Mouse (Mus musculus) embryonic facial prominence, embryonic 10.5 days (tissue): ENCODE results near the gene Xxylt1. TPM values are rescaled to one million over a fixed set of nuclear protein-coding genes. Genes with fewer than 3 reads are reported as not detected.

Experiments used
- DNase-seq: peaks from one replicate; pipeline ENCODE4 v3.0.0-alpha.2; 2017; ENCODE audit warnings: low spot score
- H3K27ac ChIP-seq: fragments of 300-500 bp; sonication (generic); replicated peaks from 2 replicates; pipeline ENCODE4 v1.5.1; 2016; ENCODE audit warnings: mild to moderate bottlenecking
- H3K27me3 ChIP-seq: fragments of 300-500 bp; sonication (generic); replicated peaks from 2 replicates; pipeline ENCODE4 v1.6.1; 2016; ENCODE audit warnings: low read depth, mild to moderate bottlenecking; ENCODE audit not compliant: poor library complexity, severe bottlenecking
- H3K36me3 ChIP-seq: fragments of 300-500 bp; sonication (generic); replicated peaks from 2 replicates; pipeline ENCODE4 v1.6.1; 2016; ENCODE audit warnings: mild to moderate bottlenecking, moderate library complexity
- H3K4me1 ChIP-seq: fragments of 300-500 bp; sonication (generic); 2 replicates; pipeline ENCODE4 v1.6.1; 2016
- H3K4me3 ChIP-seq: fragments of 300-500 bp; sonication (generic); 2 replicates; pipeline ENCODE4 v1.5.1; 2016; ENCODE audit warnings: mild to moderate bottlenecking, moderate library complexity
- H3K9me3 ChIP-seq: fragments of 300-500 bp; sonication (generic); 2 replicates; pipeline ENCODE4 v1.6.1; 2016; ENCODE audit warnings: mild to moderate bottlenecking
- WGBS: fragments of 180-500 bp; shearing (Covaris S2); methylation state at CpG from one replicate; pipeline ENCODE4 v1.1.7; 2016; 5-methylcytosine and 5-hydroxymethylcytosine counted together
- polyA plus RNA-seq: library from polyadenylated mRNA; unstranded; fragments of >200 nt; fragmentation: Nextera tagmentation; extraction: Ambion mirVana; gene quantifications from 2 replicates; pipeline ENCODE4 v1.2.1, GENCODE M21; 2016

Xxylt1 gene
- polyA plus RNA-seq, 1 experiment from 2014 or later, result 14.5 TPM

GRCm38 (mm10) chr16:31035651-31036245, 45.5 kb downstream of the Xxylt1 start:
- Histone ChIP-seq H3K36me3 (no peaks in the 10 kb centered on the region), H3K9me3 (no peaks in the 10 kb centered on the region), H3K4me1 (peaks cover 29% of the 10 kb centered on the region), H3K27me3 (no peaks in the 10 kb centered on the region), H3K4me3 (no peak overlapping the region), H3K27ac (peak overlapping the region; percentile 19; the same call in 1 of the 2 replicates)
- DNase-seq, result no peak
- WGBS, result 86% methylated on average over 8 of the region's 8 CpGs

GRCm38 (mm10) chr16:31035235-31035634, 46.0 kb downstream of the Xxylt1 start:
- H3K36me3 ChIP-seq, result no peaks in the 10 kb centered on the region
- H3K4me3 ChIP-seq, result no peak overlapping the region

GRCm38 (mm10) chr16:31034051-31034450, 47.2 kb downstream of the Xxylt1 start:
- Histone ChIP-seq H3K27me3 (no peaks in the 10 kb centered on the region), H3K9me3 (no peaks in the 10 kb centered on the region), H3K36me3 (no peaks in the 10 kb centered on the region), H3K4me3 (no peak overlapping the region), H3K27ac (peak overlapping the region; percentile 51; the same call in 1 of the 2 replicates), H3K4me1 (peaks cover 45% of the 10 kb centered on the region)
- WGBS, result 60% methylated on average over 3 of the region's 3 CpGs
- no peak for DNase-seq

More at GRCm38 (mm10) chr16:31035235-31035634, 46.0 kb downstream of the Xxylt1 start:
- DNase-seq, result peak; percentile 18
- Histone ChIP-seq H3K27me3 (no peaks in the 10 kb centered on the region), H3K27ac (peak overlapping the region; percentile 16), H3K4me1 (peaks cover 34% of the 10 kb centered on the region), H3K9me3 (no peaks in the 10 kb centered on the region)
- 55% methylated on average over 7 of the region's 7 CpGs for WGBS

- 73% methylated on average over 11 of the region's 11 CpGs for WGBS
- H3K36me3 ChIP-seq, result no peaks in the 10 kb centered on the region
- H3K4me1 ChIP-seq, result peaks cover 36% of the 10 kb centered on the region
- H3K4me3 ChIP-seq, result no peak overlapping the region
- peak overlapping the region; percentile 59; the same call in 1 of the 2 replicates for H3K27ac ChIP-seq
- DNase-seq, result no peak
- H3K9me3 ChIP-seq, result no peaks in the 10 kb centered on the region
- H3K27me3 ChIP-seq, result no peaks in the 10 kb centered on the region
Observed at GRCm38 (mm10) chr16:31029739-31030485, 51.3 kb downstream of the Xxylt1 start.

- H3K27me3 ChIP-seq, result no peaks in the 10 kb centered on the region
- peaks cover 33% of the 10 kb centered on the region for H3K4me1 ChIP-seq
- H3K27ac ChIP-seq, result no peak overlapping the region
- H3K4me3 ChIP-seq, result no peak overlapping the region
- no peak for DNase-seq
- H3K9me3 ChIP-seq, result no peaks in the 10 kb centered on the region
- no peaks in the 10 kb centered on the region for H3K36me3 ChIP-seq
Observed at GRCm38 (mm10) chr16:31027675-31028074, 53.6 kb downstream of the Xxylt1 start.

- 91% methylated on average over 7 of the region's 7 CpGs for WGBS
- Histone ChIP-seq H3K27ac (no peak overlapping the region), H3K9me3 (no peaks in the 10 kb centered on the region), H3K36me3 (no peaks in the 10 kb centered on the region), H3K4me3 (no peak overlapping the region), H3K4me1 (peaks cover 39% of the 10 kb centered on the region), H3K27me3 (no peaks in the 10 kb centered on the region)
- DNase-seq, result no peak
Observed at GRCm38 (mm10) chr16:31025516-31025915, 55.7 kb downstream of the Xxylt1 start.

GRCm38 (mm10) chr16:31024997-31025396, 56.2 kb downstream of the Xxylt1 start:
- H3K27me3 ChIP-seq, result no peaks in the 10 kb centered on the region
- H3K27ac ChIP-seq, result no peak overlapping the region
- H3K9me3 ChIP-seq, result no peaks in the 10 kb centered on the region
- H3K4me3 ChIP-seq, result no peak overlapping the region
- H3K36me3 ChIP-seq, result no peaks in the 10 kb centered on the region
- DNase-seq, result no peak
- 83% methylated on average over 4 of the region's 4 CpGs for WGBS
- peaks cover 35% of the 10 kb centered on the region for H3K4me1 ChIP-seq

GRCm38 (mm10) chr16:31024221-31024620, 57.0 kb downstream of the Xxylt1 start:
- no peak for DNase-seq
- 0 out of 2 replicates have a peak overlapping the region, but pooled peaks have one; percentile 57 for H3K27ac ChIP-seq
- no peaks in the 10 kb centered on the region for H3K27me3 ChIP-seq
- H3K9me3 ChIP-seq, result no peaks in the 10 kb centered on the region
- H3K4me3 ChIP-seq, result no peak overlapping the region
- no peaks in the 10 kb centered on the region for H3K36me3 ChIP-seq
- 78% methylated on average over 7 of the region's 7 CpGs for WGBS
- peaks cover 29% of the 10 kb centered on the region for H3K4me1 ChIP-seq

- peak overlapping the region; percentile 57 for H3K27ac ChIP-seq
- peaks cover 30% of the 10 kb centered on the region for H3K4me1 ChIP-seq
- H3K27me3 ChIP-seq, result no peaks in the 10 kb centered on the region
- WGBS, result 72% methylated on average over 8 of the region's 8 CpGs
- no peaks in the 10 kb centered on the region for H3K9me3 ChIP-seq
- no peak overlapping the region for H3K4me3 ChIP-seq
- no peak for DNase-seq
- no peaks in the 10 kb centered on the region for H3K36me3 ChIP-seq
Observed at GRCm38 (mm10) chr16:31023803-31024202, 57.4 kb downstream of the Xxylt1 start.

- 0 out of 2 replicates have a peak, but pooled peaks cover 4% of the 10 kb centered on the region for H3K36me3 ChIP-seq
- no peak overlapping the region for H3K4me3 ChIP-seq
- 68% methylated on average over 5 of the region's 5 CpGs for WGBS
- H3K9me3 ChIP-seq, result no peaks in the 10 kb centered on the region
- H3K4me1 ChIP-seq, result peaks cover 30% of the 10 kb centered on the region
- H3K27ac ChIP-seq, result no peak overlapping the region
- H3K27me3 ChIP-seq, result no peaks in the 10 kb centered on the region
- DNase-seq, result no peak
Observed at GRCm38 (mm10) chr16:31022287-31022686, 58.9 kb downstream of the Xxylt1 start.

- H3K27ac ChIP-seq, result 0 out of 2 replicates have a peak overlapping the region, but pooled peaks have one; percentile 15
- H3K4me1 ChIP-seq, result peaks cover 23% of the 10 kb centered on the region
- DNase-seq, result no peak
- H3K9me3 ChIP-seq, result no peaks in the 10 kb centered on the region
- WGBS, result 79% methylated on average over 3 of the region's 3 CpGs
- H3K4me3 ChIP-seq, result no peak overlapping the region
- H3K36me3 ChIP-seq, result 0 out of 2 replicates have a peak, but pooled peaks cover 4% of the 10 kb centered on the region
- no peaks in the 10 kb centered on the region for H3K27me3 ChIP-seq
Observed at GRCm38 (mm10) chr16:31019514-31019913, 61.7 kb downstream of the Xxylt1 start.

GRCm38 (mm10) chr16:31017687-31018413, 63.4 kb downstream of the Xxylt1 start:
- 0 out of 2 replicates have a peak, but pooled peaks cover 4% of the 10 kb centered on the region for H3K36me3 ChIP-seq
- peaks cover 27% of the 10 kb centered on the region for H3K4me1 ChIP-seq
- no peak for DNase-seq
- H3K27ac ChIP-seq, result no peak overlapping the region
- no peak overlapping the region for H3K4me3 ChIP-seq
- 92% methylated on average over 10 of the region's 10 CpGs for WGBS
- no peaks in the 10 kb centered on the region for H3K9me3 ChIP-seq
- no peaks in the 10 kb centered on the region for H3K27me3 ChIP-seq
